Mouse (Mus musculus): ENCODE measurements at regions not wholly inside any gene's neighbourhood (a gene's known extent, or its start where the extent isn't known, plus 50 kb on each side); places are given as distances from the start of the nearest gene placed in this dataset.

- no peak overlapping the region for H3K9ac ChIP-seq (ENCODE audit: control insufficient read depth, low read depth, low read length, poor library complexity, severe bottlenecking)
- TF ChIP-seq CHD1 (IDR thresholded peaks at IDR 0.05; ENCODE audit: low read depth, low read length) (no peak), TBP (IDR thresholded peaks at IDR 0.05; ENCODE audit: low read depth, low read length) (no peak), MAX (IDR thresholded peaks at IDR 0.05; ENCODE audit: low read length) (no peak), MYB (IDR thresholded peaks at IDR 0.05; ENCODE audit: low read depth, low read length) (no peak), ZMIZ1 (IDR thresholded peaks at IDR 0.05; ENCODE audit: low read depth, low read length) (no peak)
- 0 out of 4 replicates have a peak, but pooled peaks cover 0 to 5% of the 10 kb centered on the region in 2 experiments for H3K36me3 ChIP-seq (ENCODE audit: control insufficient read depth in 1 of 2, insufficient read depth in 2 of 2, low read length in 2 of 2)
- no peak overlapping the region for H3K4me3 ChIP-seq (ENCODE audit: control insufficient read depth in 1 of 2, insufficient read depth in 1 of 2, low read depth in 2 of 2, low read length in 2 of 2)
- H3K4me1 ChIP-seq (ENCODE audit: control insufficient read depth in 1 of 2, insufficient read depth in 2 of 2, low read length in 2 of 2): peaks cover 2 to 5% of the 10 kb centered on the region in 2 experiments; a peak in 2 of 4 replicates
- H3K9me3 ChIP-seq (replicated peaks; ENCODE audit: insufficient read depth, low read length): no peaks in the 10 kb centered on the region
- no peaks in the 10 kb centered on the region for H3K27me3 ChIP-seq (ENCODE audit: control insufficient read depth in 1 of 2, insufficient read depth in 2 of 2, low read length in 2 of 2)
- no peak for DNase-seq (ENCODE audit: low read depth, low spot score)
- H3K27ac ChIP-seq (ENCODE audit: control insufficient read depth, low read depth, low read length): no peak overlapping the region
- no peaks in the 10 kb centered on the region for H3K79me2 ChIP-seq (ENCODE audit: control insufficient read depth, insufficient read depth, low read length, poor library complexity)
Observed at GRCm38 (mm10) chr9:91130111-91130720, 232.0 kb upstream of the Zic4 start.

- Histone ChIP-seq H3K27ac (ENCODE audit: control insufficient read depth, low read depth, low read length) (no peak overlapping the region), H3K27me3 (ENCODE audit: control insufficient read depth in 1 of 2, insufficient read depth in 2 of 2, low read length in 2 of 2) (no peaks in the 10 kb centered on the region), H3K9me3 (replicated peaks; ENCODE audit: insufficient read depth, low read length) (no peaks in the 10 kb centered on the region), H3K4me1 (ENCODE audit: control insufficient read depth in 1 of 2, insufficient read depth in 2 of 2, low read length in 2 of 2) (peaks cover 2 to 5% of the 10 kb centered on the region in 2 experiments; a peak in 2 of 4 replicates), H3K9ac (ENCODE audit: control insufficient read depth, low read depth, low read length, poor library complexity, severe bottlenecking) (no peak overlapping the region), H3K79me2 (ENCODE audit: control insufficient read depth, insufficient read depth, low read length, poor library complexity) (no peaks in the 10 kb centered on the region), H3K36me3 (ENCODE audit: control insufficient read depth in 1 of 2, insufficient read depth in 2 of 2, low read length in 2 of 2) (0 out of 4 replicates have a peak, but pooled peaks cover 0 to 5% of the 10 kb centered on the region in 2 experiments), H3K4me3 (ENCODE audit: control insufficient read depth in 1 of 2, insufficient read depth in 1 of 2, low read depth in 2 of 2, low read length in 2 of 2) (no peak overlapping the region)
- DNase-seq (ENCODE audit: low read depth, low spot score): no peak
- TF ChIP-seq ZMIZ1 (IDR thresholded peaks at IDR 0.05; ENCODE audit: low read depth, low read length) (no peak), MEF2A (IDR thresholded peaks at IDR 0.05; ENCODE audit: extremely low read depth, insufficient replicate concordance, low read depth, low read length, poor library complexity, severe bottlenecking) (no peak)
Observed at GRCm38 (mm10) chr9:91131415-91132255, 230.6 kb upstream of the Zic4 start.

- Histone ChIP-seq H3K4me1 (ENCODE audit: control insufficient read depth in 1 of 2, insufficient read depth in 2 of 2, low read length in 2 of 2) (peaks cover 2 to 5% of the 10 kb centered on the region in 2 experiments; a peak in 3 of 4 replicates), H3K9ac (ENCODE audit: control insufficient read depth, low read depth, low read length, poor library complexity, severe bottlenecking) (no peak overlapping the region), H3K27ac (ENCODE audit: control insufficient read depth, low read depth, low read length) (no peak overlapping the region), H3K9me3 (replicated peaks; ENCODE audit: insufficient read depth, low read length) (no peaks in the 10 kb centered on the region), H3K79me2 (ENCODE audit: control insufficient read depth, insufficient read depth, low read length, poor library complexity) (no peaks in the 10 kb centered on the region), H3K27me3 (ENCODE audit: control insufficient read depth in 1 of 2, insufficient read depth in 2 of 2, low read length in 2 of 2) (no peaks in the 10 kb centered on the region), H3K36me3 (ENCODE audit: control insufficient read depth in 1 of 2, insufficient read depth in 2 of 2, low read length in 2 of 2) (0 out of 4 replicates have a peak, but pooled peaks cover 0 to 5% of the 10 kb centered on the region in 2 experiments), H3K4me3 (ENCODE audit: control insufficient read depth in 1 of 2, insufficient read depth in 1 of 2, low read depth in 2 of 2, low read length in 2 of 2) (no peak overlapping the region)
- TF ChIP-seq KAT2A (conservative IDR thresholded peaks at IDR 0.05; ENCODE audit: low read depth, low read length): no peak
- no peak for TF ChIP-seq CTCF (IDR thresholded peaks at IDR 0.05 in 2 of 3, conservative IDR thresholded peaks at IDR 0.05 in 1 of 3; ENCODE audit: control insufficient read depth in 1 of 3, insufficient read depth in 1 of 3, low read depth in 2 of 3, low read length in 3 of 3, poor library complexity in 1 of 3, severe bottlenecking in 1 of 3)
- no peak for TF ChIP-seq ZC3H11A (IDR thresholded peaks at IDR 0.05; ENCODE audit: low read depth, low read length)
- TF ChIP-seq MEF2A (IDR thresholded peaks at IDR 0.05; ENCODE audit: extremely low read depth, insufficient replicate concordance, low read depth, low read length, poor library complexity, severe bottlenecking): no peak
- TF ChIP-seq MYB (IDR thresholded peaks at IDR 0.05; ENCODE audit: low read depth, low read length): no peak
- TF ChIP-seq JUND (IDR thresholded peaks at IDR 0.05; ENCODE audit: low read depth, low read length): no peak
- no peak for TF ChIP-seq UBTF (IDR thresholded peaks at IDR 0.05; ENCODE audit: borderline replicate concordance, insufficient read depth, low read depth, low read length)
- TF ChIP-seq RCOR1 (IDR thresholded peaks at IDR 0.05; ENCODE audit: low read depth, low read length): no peak
- no peak for TF ChIP-seq ZKSCAN1 (IDR thresholded peaks at IDR 0.05; ENCODE audit: low read depth, low read length)
- no peak for TF ChIP-seq E2F4 (IDR thresholded peaks at IDR 0.05; ENCODE audit: borderline replicate concordance, low read depth, low read length)
- TF ChIP-seq ETS1 (IDR thresholded peaks at IDR 0.05; ENCODE audit: low read depth, low read length): no peak
- no peak for TF ChIP-seq EP300 (IDR thresholded peaks at IDR 0.05; ENCODE audit: low read depth in 1 of 2, low read length in 2 of 2)
- TF ChIP-seq POLR2A (IDR thresholded peaks at IDR 0.05; ENCODE audit: control insufficient read depth in 1 of 2, insufficient read depth in 1 of 2, low read depth in 1 of 2, low read length in 2 of 2, poor library complexity in 1 of 2): no peak
- no peak for TF ChIP-seq GATA1 (IDR thresholded peaks at IDR 0.05; ENCODE audit: low read depth, low read length)
- TF ChIP-seq MYC (IDR thresholded peaks at IDR 0.05; ENCODE audit: low read depth, low read length): no peak
- no peak for TF ChIP-seq POLR2AphosphoS2 (IDR thresholded peaks at IDR 0.05; ENCODE audit: low read length)
- DNase-seq (ENCODE audit: low read depth, low spot score): no peak
Observed at GRCm38 (mm10) chr9:91132531-91132930, 229.7 kb upstream of the Zic4 start.

All from MEL (cell line).